Mouse (Mus musculus) forebrain, embryonic 13.5 days (tissue): ENCODE results near the gene Trpm2. TPM values are rescaled to one million over a fixed set of nuclear protein-coding genes. Genes with fewer than 3 reads are reported as not detected.

Source experiments
- polyA plus RNA-seq: library from polyadenylated mRNA; unstranded; fragments of >200 nt; fragmentation: Nextera tagmentation; extraction: Ambion mirVana; gene quantifications from 2 replicates; pipeline ENCODE4 v1.2.1, GENCODE M21; 2015

Trpm2 gene
- polyA plus RNA-seq, 1 experiment from 2014 or later, result 1.6 TPM

Other genes starting within 250 kb of the Trpm2 start
- gene Krtap12-1, start 250.0 kb downstream of the Trpm2 start, polyA plus RNA-seq, result not detected in 2 replicates
- gene Gm10100, start 244.1 kb downstream of the Trpm2 start, polyA plus RNA-seq, result not detected in 2 replicates
- not detected in 2 replicates for gene Gm18596, start 227.9 kb downstream of the Trpm2 start, polyA plus RNA-seq
- gene Gm9736, start 219.2 kb downstream of the Trpm2 start, polyA plus RNA-seq, result not detected in 2 replicates
- not detected in 2 replicates for gene Gm3233, start 210.9 kb downstream of the Trpm2 start, polyA plus RNA-seq
- gene Gm3238, start 199.2 kb downstream of the Trpm2 start, polyA plus RNA-seq, result not detected in 2 replicates
- not detected in 2 replicates for gene Gm7138, start 193.6 kb downstream of the Trpm2 start, polyA plus RNA-seq
- gene Gm3250, start 188.0 kb downstream of the Trpm2 start, polyA plus RNA-seq, result not detected in 2 replicates
- not detected in 2 replicates for gene Gm7137, start 182.4 kb downstream of the Trpm2 start, polyA plus RNA-seq
- not detected in 2 replicates for gene Gm9639, start 175.5 kb downstream of the Trpm2 start, polyA plus RNA-seq
- not detected in 2 replicates for gene Gm19668, start 171.4 kb downstream of the Trpm2 start, polyA plus RNA-seq
- not detected in 2 replicates for gene Gm9507, start 158.7 kb downstream of the Trpm2 start, polyA plus RNA-seq
- gene Gm2696, start 155.9 kb downstream of the Trpm2 start, polyA plus RNA-seq, result not detected in 2 replicates
- gene Krtap10-4, start 143.5 kb downstream of the Trpm2 start, polyA plus RNA-seq, result not detected in 2 replicates
- gene Krtap10-10, start 134.6 kb downstream of the Trpm2 start, polyA plus RNA-seq, result not detected in 2 replicates
- gene Gm36176, start 123.8 kb downstream of the Trpm2 start, polyA plus RNA-seq, result not detected in 2 replicates
- gene Gm10318, start 117.7 kb downstream of the Trpm2 start, polyA plus RNA-seq, result not detected in 2 replicates
- not detected in 2 replicates for gene Gm3285, start 108.6 kb downstream of the Trpm2 start, polyA plus RNA-seq
- gene Lrrc3, start 68.0 kb downstream of the Trpm2 start, polyA plus RNA-seq, result 4.7 and 6.8 TPM in 2 replicates
- 26.7 and 36.1 TPM in 2 replicates for gene 1810043G02Rik, start 8.0 kb upstream of the Trpm2 start, polyA plus RNA-seq
- 98.0 and 114 TPM in 2 replicates for gene Pfkl, start 39.5 kb upstream of the Trpm2 start, polyA plus RNA-seq
- gene Dnmt3l, start 71.4 kb upstream of the Trpm2 start, polyA plus RNA-seq, result not detected in 2 replicates
- gene Aire, start 73.0 kb upstream of the Trpm2 start, polyA plus RNA-seq, result 0.18 TPM in 1 of 2 replicates, not detected in the other
- 0.80 and 0.84 TPM in 2 replicates for gene Icosl, start 98.7 kb upstream of the Trpm2 start, polyA plus RNA-seq
- 18.9 and 22.4 TPM in 2 replicates for gene D10Jhu81e, start 199.2 kb upstream of the Trpm2 start, polyA plus RNA-seq
- 19.1 and 23.0 TPM in 2 replicates for gene Pwp2, start 214.6 kb upstream of the Trpm2 start, polyA plus RNA-seq